Mouse (Mus musculus) splenic B cell, adult 2 months (primary cell): ENCODE data around the gene Zfp639.

ENCODE experiments used
- DNase-seq: peaks from one replicate; pipeline ENCODE4 v3.0.0-alpha.2; 2011; ENCODE audit warnings: low read depth, low spot score
- H3K27me3 ChIP-seq: 2 replicates; pipeline ENCODE4 v1.6.1; 2012; ENCODE audit warnings: mild to moderate bottlenecking, low read length, moderate library complexity, mixed read lengths; ENCODE audit not compliant: control insufficient read depth, poor library complexity, insufficient read depth, severe bottlenecking
- H3K36me3 ChIP-seq: 2 replicates; pipeline ENCODE4 v1.6.1; 2012; ENCODE audit warnings: mild to moderate bottlenecking, low read length, moderate library complexity, mixed read lengths; ENCODE audit not compliant: control insufficient read depth, poor library complexity, insufficient read depth, severe bottlenecking

The Zfp639 gene

DNA sequence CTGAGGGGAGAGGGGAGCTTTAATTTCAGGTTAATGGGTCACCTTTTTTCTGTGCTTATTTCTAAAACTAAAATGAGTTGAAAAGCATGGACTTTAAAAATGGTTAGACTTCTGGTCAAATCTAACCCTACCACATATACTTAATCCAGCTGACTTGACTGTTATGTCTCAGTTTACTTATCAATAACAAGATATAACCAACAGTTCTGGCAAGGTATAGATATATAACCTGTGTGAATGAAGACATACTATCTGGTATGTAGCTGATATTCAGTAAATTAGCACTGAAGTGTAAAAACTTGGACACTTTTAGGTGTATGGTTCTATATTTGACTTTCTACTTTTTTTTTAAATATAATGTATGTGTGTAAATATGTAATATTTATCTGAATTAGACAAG is 3.5 kb downstream of the Zfp639 start:
- Histone ChIP-seq H3K36me3 (peaks cover 7% of the 10 kb centered on the region), H3K27me3 (no peaks in the 10 kb centered on the region)
- no peak for DNase-seq

DNA sequence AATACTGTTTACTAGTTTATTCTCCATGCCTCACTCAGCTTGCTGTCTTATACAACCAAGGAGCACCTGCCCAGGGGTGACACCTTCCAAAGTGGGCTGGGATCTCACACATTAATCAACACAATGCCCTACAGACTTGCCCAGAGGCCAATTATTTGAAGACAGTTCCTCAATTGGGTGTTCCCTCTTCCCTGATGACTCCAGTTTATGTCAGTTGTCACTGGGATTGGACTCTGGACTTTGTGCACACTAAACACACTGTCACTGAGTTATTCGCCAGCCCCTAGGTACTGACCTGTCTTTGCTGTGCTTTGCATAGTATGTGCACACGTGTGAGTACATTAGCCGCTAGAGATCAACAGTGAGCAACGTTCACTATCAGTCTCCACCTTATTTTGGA is 17.1 kb downstream of the Zfp639 start:
- no peak for DNase-seq
- H3K36me3 ChIP-seq: 0 out of 2 replicates have a peak, but pooled peaks cover 2% of the 10 kb centered on the region
- no peaks in the 10 kb centered on the region for H3K27me3 ChIP-seq

DNA sequence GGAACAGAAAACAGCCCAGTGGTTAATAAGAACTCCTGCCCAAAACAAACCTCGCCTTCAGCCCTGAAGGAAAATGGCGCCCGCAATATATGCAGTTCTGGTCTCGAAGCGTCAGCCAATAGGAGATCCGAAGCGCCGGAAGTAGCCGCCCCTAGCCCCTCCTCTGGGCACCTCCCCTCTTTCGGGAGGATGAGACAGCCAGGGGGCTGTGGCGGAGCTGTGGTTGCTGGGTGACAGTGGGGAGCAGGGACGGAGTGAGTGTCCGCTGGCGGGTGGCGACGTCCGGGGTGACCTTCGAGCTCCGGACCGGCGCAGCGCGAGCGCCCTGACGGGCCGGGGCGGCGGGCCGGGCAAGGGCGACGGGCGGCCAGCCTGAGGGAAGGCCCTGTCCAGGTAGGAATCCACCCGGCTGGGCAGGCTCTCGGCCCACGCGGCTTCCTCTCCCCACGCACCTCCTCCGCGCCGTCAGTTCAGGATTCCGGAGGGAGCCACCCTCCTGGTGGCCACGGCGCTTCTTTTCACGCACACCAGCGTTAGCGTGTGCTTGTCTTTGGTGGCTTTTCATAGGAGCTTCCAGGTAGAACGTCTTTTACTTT is 19.3 kb downstream of the Zfp639 start, which contains the start of gene Mfn1:
Mfn1 (plus strand) TSS at position 163 of the 596 bp plus-strand sequence.
- H3K36me3 ChIP-seq: 0 out of 2 replicates have a peak, but pooled peaks cover 2% of the 10 kb centered on the region
- H3K27me3 ChIP-seq: no peaks in the 10 kb centered on the region

DNA sequence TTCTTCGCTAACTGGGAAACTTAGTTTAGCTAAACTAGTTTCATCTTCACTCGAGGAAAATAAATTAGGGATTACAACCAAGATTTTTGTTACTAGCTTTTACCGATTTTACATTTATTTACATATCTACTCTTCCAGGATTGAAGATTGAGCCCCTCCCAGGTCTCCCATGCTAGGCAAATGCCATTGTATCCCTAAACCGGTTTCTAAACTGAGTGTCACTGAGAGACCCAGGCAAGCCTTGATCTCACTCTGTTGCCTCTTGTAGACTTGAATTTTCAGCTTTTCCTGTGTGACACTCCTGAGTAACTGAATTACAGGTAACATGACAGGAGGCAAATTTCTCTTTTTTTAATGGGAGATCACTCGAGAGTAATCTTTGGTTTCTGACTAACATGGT is 20.0 kb downstream of the Zfp639 start:
- no peaks in the 10 kb centered on the region for H3K27me3 ChIP-seq
- no peak for DNase-seq
- H3K36me3 ChIP-seq: 0 out of 2 replicates have a peak, but pooled peaks cover 2% of the 10 kb centered on the region

More for the DNA sequence above, 19.3 kb downstream of the Zfp639 start, which contains the start of gene Mfn1:
- peak; percentile 94 for DNase-seq

DNA sequence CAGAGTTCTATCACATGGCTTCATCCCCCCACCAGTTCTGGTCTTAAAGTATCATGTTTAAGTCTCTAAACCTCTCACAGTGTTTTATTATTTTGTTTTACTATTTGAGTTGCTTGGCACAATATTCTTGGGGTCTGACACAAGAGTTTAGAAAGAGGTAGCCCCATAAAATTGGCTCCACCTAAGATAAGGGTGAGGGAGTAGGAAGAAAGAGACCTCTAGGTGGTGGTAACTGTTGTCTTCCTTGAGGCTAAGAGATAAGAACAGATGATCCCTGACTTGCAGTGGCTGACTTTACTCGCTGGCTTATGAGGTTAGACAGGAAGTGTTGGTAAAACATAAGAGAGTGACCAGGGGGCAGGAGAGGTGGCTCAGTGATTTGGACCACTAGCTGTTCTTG is 25.6 kb downstream of the Zfp639 start:
- H3K27me3 ChIP-seq: no peaks in the 10 kb centered on the region
- peaks cover 14% of the 10 kb centered on the region; the same call in 1 of the 2 replicates for H3K36me3 ChIP-seq
- DNase-seq: no peak

DNA sequence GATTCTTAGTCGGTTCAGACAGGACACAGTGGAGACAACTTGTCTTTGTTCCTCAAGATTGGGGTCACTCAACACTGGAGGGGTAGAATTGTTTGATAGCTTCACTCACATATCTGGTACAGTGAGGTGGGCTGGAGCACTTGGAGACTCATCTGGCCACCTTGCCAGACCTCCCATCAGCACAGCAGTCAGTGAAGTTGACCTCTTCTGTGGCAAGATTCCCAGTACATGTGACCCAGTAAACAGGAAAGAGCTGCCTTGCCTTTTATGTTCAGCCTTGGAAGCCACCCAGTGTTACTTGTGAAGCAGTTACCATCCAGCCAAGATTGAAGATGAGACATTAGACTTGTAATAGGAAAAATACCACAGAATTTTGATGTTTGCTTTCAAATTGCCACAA is 27.5 kb downstream of the Zfp639 start:
- Histone ChIP-seq H3K36me3 (peaks cover 14% of the 10 kb centered on the region; the same call in 1 of the 2 replicates), H3K27me3 (no peaks in the 10 kb centered on the region)
- no peak for DNase-seq

DNA sequence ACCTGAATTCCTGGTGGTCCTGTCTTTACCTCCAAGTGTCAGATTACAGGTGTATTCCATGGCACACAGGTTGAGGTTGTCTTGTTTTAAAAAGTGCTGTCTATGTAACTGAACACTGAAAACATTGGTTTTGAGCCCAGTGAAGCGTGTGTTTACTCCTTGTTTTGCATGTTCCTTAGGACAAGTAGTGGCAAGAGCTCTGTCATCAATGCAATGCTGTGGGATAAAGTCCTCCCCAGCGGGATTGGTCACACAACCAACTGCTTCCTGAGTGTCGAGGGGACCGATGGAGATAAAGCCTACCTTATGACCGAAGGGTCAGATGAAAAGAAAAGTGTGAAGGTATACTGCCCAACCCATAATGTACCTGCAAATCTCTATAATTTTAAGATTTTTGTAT is 28.0 kb downstream of the Zfp639 start:
- no peak for DNase-seq
- peaks cover 14% of the 10 kb centered on the region; the same call in 1 of the 2 replicates for H3K36me3 ChIP-seq
- no peaks in the 10 kb centered on the region for H3K27me3 ChIP-seq

DNA sequence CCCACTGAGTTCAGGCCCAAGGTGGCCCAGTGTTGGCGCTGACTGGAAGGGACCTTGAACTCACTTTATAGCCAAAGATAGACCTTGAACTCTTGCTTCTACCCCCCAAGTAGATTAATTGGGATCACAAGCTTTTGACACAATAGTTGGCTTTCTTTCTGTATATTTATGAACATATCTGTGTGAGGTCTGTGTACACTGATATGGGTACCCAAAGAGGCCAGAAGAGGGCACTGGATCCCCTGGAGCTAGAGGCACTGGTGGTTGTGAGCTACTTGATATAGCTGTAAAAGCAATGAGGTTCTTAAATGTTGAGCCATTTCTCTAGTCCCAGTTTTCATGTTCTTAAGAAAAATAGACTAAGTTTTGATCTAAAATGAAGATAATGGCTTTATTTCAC is 43.0 kb downstream of the Zfp639 start:
- DNase-seq: peak; percentile 23
- peaks cover 6% of the 10 kb centered on the region; the same call in 1 of the 2 replicates for H3K36me3 ChIP-seq
- H3K27me3 ChIP-seq: no peaks in the 10 kb centered on the region

DNA sequence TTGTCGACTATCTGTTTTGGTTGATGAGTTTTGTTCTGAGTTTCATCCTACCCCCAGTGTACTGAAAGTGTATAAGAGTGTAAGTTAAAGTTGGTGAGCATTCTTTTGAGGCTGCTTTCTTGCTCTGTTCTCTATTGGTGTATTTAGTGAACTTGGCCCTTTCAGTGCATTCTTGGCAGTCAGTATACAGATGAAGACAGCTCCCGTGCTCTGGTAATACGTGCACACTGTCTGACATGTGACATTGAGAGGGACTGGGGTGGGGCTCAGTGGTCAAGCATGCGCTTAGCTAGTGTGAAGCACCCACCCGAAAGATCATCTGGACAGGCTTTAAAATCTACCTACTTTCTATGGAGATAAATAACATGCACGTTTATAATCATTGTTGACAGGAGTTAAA is 53.3 kb downstream of the Zfp639 start:
- no peak for DNase-seq
- H3K27me3 ChIP-seq: no peaks in the 10 kb centered on the region
- peaks cover 9% of the 10 kb centered on the region for H3K36me3 ChIP-seq
